Mouse (Mus musculus) intestine, embryonic 15.5 days (tissue): ENCODE results near the gene Gm21627. TPM values are rescaled to one million over a fixed set of nuclear protein-coding genes. Genes with fewer than 3 reads are reported as not detected.
"Not testable (repeated sequence)": the region's sequence is repeated elsewhere in the genome, so short reads cannot be mapped to it uniquely, and the experiment has no call there.

Experiments
- ATAC-seq: fragments of 200-750 bp; cut with Nextera tagmentation; 2 replicates; pipeline ENCODE4 v1.8.0; 2017; ENCODE audit warnings: moderate TSS enrichment, moderate library complexity
- H3K27ac ChIP-seq: fragments of 300-500 bp; sonication (generic); 2 replicates; pipeline ENCODE4 v1.5.1; 2015; ENCODE audit warnings: mild to moderate bottlenecking, inconsistent platforms
- H3K27me3 ChIP-seq: fragments of 300-500 bp; sonication (generic); replicated peaks from 2 replicates; pipeline ENCODE4 v1.6.1; 2015; ENCODE audit warnings: inconsistent platforms
- H3K36me3 ChIP-seq: fragments of 300-500 bp; sonication (generic); 2 replicates; pipeline ENCODE4 v1.6.1; 2015; ENCODE audit warnings: inconsistent platforms
- H3K4me1 ChIP-seq: fragments of 300-500 bp; sonication (generic); replicated peaks from 2 replicates; pipeline ENCODE4 v1.6.1; 2015; ENCODE audit warnings: inconsistent platforms
- H3K4me2 ChIP-seq: fragments of 300-500 bp; sonication (generic); replicated peaks from 2 replicates; pipeline ENCODE4 v1.6.1; 2015; ENCODE audit warnings: mild to moderate bottlenecking, inconsistent platforms
- H3K4me3 ChIP-seq: fragments of 300-500 bp; sonication (generic); replicated peaks from 2 replicates; pipeline ENCODE4 v1.5.1; 2015; ENCODE audit warnings: inconsistent platforms
- H3K9ac ChIP-seq: fragments of 300-500 bp; sonication (generic); 2 replicates; pipeline ENCODE4 v1.6.1; 2015; ENCODE audit warnings: inconsistent platforms
- H3K9me3 ChIP-seq: fragments of 300-500 bp; sonication (generic); 2 replicates; pipeline ENCODE4 v1.6.1; 2016; ENCODE audit warnings: inconsistent platforms
- whole genome bisulfite sequencing: fragments of 180-500 bp; shearing (Covaris S2); methylation state at CpG from one replicate; pipeline ENCODE4 v1.1.7; 2015; 5-methylcytosine and 5-hydroxymethylcytosine counted together
- polyA plus RNA-seq: library from polyadenylated mRNA; unstranded; fragments of >200 nt; fragmentation: Nextera tagmentation; extraction: Ambion mirVana; gene quantifications from 2 replicates; pipeline ENCODE4 v1.2.1, GENCODE M21; 2015

The Gm21627 gene
- polyA plus RNA-seq: not detected in 2 replicates

GRCm38 (mm10) chrY:63228127-63228526 is at the start of gene Gm21627:
TSS of gene Gm21627 (plus strand) at chrY:63228427.
- not testable (repeated sequence) for H3K9ac ChIP-seq, H3K36me3 ChIP-seq, H3K4me2 ChIP-seq, H3K4me1 ChIP-seq, H3K27me3 ChIP-seq, H3K9me3 ChIP-seq, H3K27ac ChIP-seq, ATAC-seq, H3K4me3 ChIP-seq
- WGBS: no CpG with 5 or more reads among the region's 6 CpGs
